Mouse (Mus musculus): ENCODE data around the gene AC124108.1.
"Not testable (repeated sequence)": the region's sequence is repeated elsewhere in the genome, so short reads cannot be mapped to it uniquely, and the experiment has no call there.

The AC124108.1 gene

DNA sequence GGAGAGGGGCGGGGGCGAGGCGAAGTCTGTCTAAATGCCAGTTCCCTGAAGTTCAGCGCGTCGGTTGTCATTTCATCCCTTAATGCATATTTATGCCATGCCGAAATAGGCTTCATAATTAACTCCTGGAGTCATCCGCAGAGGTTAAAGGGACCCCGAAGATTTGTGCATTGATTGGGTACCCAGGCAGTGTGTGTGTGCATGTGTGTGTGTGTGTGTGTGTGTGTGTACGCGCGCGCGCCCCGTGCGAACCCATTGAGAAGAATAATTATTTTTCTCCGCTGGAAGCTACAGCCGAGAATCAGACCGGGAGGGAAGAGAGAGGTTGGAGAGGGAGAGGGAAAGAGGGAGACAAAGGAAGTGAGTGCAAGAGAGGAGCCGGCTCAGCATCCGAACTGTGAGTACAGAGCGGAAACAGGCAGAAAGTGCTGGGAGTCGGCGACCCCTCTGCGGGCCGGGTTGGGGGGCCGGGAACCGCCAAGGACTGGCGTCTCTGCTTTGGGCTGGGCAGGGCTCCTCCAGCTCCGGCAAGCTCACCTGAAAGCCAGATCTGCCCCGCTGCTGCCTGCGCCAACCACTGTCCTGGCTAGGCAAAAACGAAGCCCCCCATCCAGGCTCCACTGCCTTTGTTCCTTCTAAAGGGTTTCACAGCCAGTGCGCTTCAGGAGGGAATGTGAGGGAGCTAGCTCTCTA is at the start of gene AC124108.1, which contains the start of gene Lemd1:
Gene AC124108.1, plus strand, starts transcription at position 365 of the 693 bp plus-strand sequence.
Gene Lemd1, plus strand, starts transcription at position 339 of the 693 bp plus-strand sequence.
- in situ Hi-C loops (cut with MseI, MboI) = no loop called here

GRCm38 (mm10) chr1:132141753-132142152 is 49.5 kb upstream of the AC124108.1 start:
- in situ Hi-C loops (cut with MseI, MboI) = no loop called here

- in situ Hi-C loops (cut with MseI, MboI) = no loop called here
Observed at GRCm38 (mm10) chr1:132143079-132143478, 48.2 kb upstream of the AC124108.1 start.

- in situ Hi-C loops (cut with MseI, MboI) = no loop called here
Observed at GRCm38 (mm10) chr1:132143730-132144129, 47.5 kb upstream of the AC124108.1 start.

DNA sequence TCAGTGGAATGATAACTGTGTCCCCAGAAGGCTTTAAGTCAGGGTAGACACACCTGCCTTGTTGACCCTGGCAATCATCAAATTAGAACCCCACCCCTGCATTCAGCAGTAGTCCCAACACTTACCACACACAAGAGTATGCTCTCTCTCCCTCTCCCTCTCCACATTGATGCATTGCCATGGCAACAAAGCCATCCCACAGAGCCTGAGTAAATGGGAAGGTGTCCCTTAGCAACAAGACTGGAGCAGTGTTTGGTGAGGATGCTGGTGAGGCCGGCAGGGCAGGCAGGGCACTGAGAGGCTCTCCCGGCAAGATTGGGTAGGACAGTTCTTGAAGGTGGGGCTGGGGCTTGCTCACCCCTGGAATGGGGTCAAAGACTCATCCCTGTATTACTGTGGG is 47.0 kb upstream of the AC124108.1 start:
- in situ Hi-C loops (cut with MseI, MboI) = no loop called here

DNA sequence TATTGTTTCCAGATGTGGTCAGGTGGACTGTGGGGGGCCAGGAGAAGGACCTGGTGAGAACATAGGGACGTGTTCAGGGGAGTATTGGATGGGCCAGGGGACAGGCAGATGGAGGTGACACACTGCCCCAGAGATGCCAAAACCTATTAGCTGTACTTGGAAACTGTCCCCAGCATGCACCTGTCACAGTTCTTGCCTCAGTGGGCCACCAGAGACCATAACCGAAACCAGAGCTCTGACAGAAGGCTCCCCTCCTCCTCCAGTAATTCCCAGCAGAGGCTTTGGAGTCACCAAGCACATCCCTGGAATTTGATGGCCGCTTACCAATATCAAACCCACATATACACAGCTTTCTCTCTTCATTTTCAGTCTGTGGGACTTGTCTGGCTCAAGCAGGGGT is 46.4 kb upstream of the AC124108.1 start:
- in situ Hi-C loops (cut with MseI, MboI) = no loop called here

DNA sequence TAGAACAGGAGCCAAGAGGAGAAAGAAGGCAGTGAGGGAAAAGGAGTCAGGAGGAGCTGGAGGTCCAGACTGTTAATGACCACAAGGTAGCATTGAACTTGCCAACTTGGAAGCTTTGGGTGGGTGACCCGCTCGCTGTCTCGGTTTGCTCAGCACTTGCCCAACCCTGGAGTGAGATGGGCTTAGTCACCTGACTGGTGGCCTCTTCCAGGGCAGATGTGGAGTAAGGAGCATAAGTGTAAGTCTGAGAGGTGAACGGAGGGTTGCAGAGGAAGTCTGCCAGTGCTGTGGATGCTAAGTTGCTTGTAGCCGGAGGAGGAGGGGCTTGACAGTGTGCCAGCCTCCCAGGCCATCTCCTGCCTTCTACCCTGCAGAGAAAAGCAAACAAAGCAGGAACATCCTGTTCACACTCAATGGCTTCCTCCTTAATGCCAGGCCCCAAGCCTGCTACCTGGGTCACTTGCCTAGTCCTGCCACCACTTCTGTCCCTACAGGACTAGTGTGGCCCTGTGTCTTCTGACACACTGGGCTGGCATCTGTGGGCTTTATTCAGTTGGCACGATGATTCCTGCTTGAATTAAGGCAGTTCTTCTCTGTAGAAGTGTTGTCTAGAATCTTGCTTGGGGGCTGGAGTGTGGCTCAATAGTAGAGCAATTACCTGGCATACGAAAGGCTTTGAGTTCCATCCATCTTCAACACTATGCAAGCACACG is 45.1 kb upstream of the AC124108.1 start:
- in situ Hi-C loops (cut with MseI, MboI) = no loop called here

DNA sequence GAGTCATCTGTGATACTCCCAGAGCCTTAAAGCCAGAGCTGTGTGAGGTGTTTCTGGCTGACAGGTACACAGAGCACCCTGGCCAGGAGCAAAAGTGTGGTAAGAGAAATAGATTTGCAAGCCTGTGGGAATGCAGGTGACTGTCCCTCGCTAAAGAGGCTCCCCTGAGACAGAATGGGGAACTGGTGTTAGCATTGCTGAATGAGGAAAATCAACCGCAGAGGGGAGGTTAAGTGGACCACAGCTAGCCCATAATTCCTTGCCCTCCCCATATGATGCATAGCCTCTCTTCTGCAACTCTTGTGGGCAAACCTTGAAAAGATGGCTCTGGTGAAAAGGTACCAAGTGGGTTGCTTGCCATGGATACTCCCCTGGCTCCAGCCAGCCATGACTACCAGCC is 41.8 kb upstream of the AC124108.1 start:
- in situ Hi-C loops (cut with MseI, MboI) = no loop called here

DNA sequence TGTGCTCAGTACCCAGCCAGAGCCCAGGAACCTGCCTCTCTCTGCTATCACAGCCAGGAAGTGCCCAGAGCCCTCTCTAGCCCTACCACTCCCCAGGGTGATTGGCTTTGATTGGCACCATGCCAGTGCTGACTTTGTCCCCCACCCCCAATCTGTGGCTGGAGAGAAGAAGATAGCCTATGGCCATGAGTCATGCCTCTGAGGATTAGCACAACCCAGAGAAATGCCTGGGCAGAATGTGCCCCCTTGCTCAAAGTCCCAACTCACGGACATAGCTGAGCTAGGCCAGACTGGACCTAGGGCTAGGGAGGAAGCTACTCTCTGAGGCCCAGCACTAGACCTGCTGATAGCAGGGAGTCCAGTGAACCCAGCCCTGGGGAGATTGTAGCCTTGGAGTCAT is 41.1 kb upstream of the AC124108.1 start:
- in situ Hi-C loops (cut with MseI, MboI) = no loop called here

- in situ Hi-C loops (cut with MseI, MboI) = no loop called here
Observed at GRCm38 (mm10) chr1:132150817-132151601, 40.2 kb upstream of the AC124108.1 start.

DNA sequence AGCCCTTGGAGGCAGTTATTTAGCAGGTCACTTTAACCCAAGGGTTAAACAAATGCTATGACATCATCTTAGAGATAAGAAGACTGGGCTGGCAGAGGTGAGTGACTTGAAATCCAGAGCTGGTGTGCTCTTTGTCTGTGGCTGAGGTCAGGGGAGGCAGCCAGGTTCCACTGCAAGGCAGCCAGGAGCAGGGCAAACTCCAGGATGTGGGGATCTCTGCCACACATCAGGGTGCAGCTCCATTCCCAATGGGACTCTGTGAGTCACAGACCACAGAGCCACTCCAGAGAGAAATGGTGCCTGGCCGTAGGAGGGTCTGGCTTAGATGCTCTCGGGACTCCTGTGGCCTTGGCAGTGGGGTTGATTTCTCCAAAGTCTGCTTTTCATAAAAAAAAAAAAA is 39.3 kb upstream of the AC124108.1 start:
- in situ Hi-C loops (cut with MseI, MboI) = no loop called here

GRCm38 (mm10) chr1:132153086-132153690 is 38.1 kb upstream of the AC124108.1 start:
- in situ Hi-C loops (cut with MseI, MboI) = no loop called here

DNA sequence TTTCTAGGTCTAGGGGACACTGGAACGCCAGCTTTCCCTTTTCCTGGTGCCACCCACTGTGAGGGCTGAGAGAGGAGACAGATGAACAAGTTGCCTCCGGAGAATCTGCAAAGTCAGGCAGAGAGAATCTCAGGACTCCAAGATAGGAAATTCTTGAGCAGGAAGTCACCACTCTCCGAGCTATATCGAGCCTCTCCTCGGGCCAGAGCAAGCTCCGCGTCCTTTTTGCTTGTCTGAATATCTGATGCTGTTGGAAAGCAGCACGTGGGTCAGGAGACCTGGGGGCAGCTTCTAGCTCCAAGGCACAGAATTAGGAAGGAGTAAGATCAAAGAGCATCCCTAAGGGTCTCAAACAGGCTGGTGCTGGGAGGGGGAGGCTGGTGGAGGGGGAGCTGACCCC is 37.6 kb upstream of the AC124108.1 start:
- in situ Hi-C loops (cut with MseI, MboI) = no loop called here

- in situ Hi-C loops (cut with MseI, MboI) = loop anchor here (5.0 kb wide), 1 partner anchor 33 kb away; no protein-coding TSS in a partner anchor
Observed at GRCm38 (mm10) chr1:132155737-132156136, 35.5 kb upstream of the AC124108.1 start.

- in situ Hi-C loops (cut with MseI, MboI) = loop anchor here (5.0 kb wide), 1 partner anchor 35 kb away; no protein-coding TSS in a partner anchor
Observed at GRCm38 (mm10) chr1:132157016-132157781, 34.1 kb upstream of the AC124108.1 start.

DNA sequence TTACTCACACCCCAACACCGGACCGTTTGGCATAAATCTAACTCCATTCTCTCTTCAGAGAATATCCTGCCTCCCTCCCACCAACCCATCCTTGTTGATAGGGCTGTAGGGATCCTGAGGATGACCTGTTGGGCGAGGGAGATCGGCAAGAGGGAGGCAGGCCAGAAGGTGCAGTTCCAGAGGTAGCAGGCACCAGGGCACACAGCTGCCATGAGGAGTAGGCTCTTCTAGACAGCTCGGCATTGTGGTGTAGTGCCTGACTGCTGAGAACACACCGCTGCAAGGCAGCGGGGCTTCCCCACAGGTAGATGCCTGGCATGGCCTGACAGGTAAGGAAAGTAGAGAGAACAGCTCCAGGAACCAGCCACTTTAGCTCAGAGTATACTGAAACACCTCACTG is 33.4 kb upstream of the AC124108.1 start:
- in situ Hi-C loops (cut with MseI, MboI) = loop anchor here (5.0 kb wide), 1 partner anchor 36 kb away; no protein-coding TSS in a partner anchor

DNA sequence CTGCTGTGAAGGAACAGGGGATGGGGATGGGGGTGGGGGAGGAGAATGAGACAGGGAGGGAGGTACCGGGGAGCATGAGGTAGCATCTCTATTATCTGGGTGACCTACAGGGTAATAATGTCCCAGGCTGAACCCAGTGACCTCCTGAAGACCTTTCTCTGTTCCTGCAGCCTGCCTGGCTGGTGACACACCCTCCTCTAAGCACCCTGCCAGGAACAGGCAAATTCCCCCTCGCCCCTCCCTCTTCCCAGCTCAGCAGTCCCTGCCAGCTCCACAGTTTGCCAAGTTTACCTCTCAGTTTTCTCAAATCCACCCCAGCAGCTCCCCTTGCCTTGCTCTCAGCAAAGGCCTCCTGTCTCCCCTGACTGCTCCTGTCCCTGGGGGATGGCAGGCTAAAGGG is 32.5 kb upstream of the AC124108.1 start:
- in situ Hi-C loops (cut with MseI, MboI) = loop anchor here (5.0 kb wide), 1 partner anchor 36 kb away; no protein-coding TSS in a partner anchor

- in situ Hi-C loops (cut with MseI, MboI) = loop anchor here (5.0 kb wide), 1 partner anchor 37 kb away; no protein-coding TSS in a partner anchor
Observed at GRCm38 (mm10) chr1:132159681-132160080, 31.6 kb upstream of the AC124108.1 start.

DNA sequence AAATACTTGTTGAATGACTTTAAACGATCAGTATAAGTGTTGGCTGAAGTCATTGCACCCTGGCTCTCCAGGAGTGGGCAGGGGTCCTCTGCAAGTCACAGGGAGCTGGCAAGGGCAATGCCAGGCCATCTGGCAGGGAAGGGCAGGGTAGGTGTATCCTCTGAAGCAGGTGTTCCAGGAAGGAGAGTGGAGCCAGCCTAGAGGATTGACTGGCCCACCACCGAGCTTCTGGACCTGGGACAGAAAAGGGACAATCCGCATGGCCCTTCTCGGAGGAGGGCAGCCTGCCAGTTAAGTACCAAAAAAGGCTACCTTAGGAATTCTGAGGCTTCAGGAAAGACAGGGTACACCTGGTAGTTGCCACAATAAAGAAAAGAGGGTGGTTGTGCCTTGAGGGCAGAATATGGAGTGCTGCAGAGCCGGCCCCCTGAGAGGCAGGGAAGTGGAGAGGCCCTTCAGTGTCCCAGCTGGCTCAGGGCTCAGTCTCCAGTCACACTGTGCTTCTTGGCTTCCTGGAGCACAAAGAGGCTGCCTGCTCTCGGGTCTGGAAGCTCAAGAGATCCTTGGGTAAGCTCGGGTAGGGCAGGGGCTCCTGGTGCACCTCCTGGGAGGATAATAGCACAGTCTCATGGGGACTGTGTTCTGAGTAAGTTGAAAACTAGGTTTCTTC is 29.9 kb upstream of the AC124108.1 start:
- in situ Hi-C loops (cut with MseI, MboI) = no loop called here

DNA sequence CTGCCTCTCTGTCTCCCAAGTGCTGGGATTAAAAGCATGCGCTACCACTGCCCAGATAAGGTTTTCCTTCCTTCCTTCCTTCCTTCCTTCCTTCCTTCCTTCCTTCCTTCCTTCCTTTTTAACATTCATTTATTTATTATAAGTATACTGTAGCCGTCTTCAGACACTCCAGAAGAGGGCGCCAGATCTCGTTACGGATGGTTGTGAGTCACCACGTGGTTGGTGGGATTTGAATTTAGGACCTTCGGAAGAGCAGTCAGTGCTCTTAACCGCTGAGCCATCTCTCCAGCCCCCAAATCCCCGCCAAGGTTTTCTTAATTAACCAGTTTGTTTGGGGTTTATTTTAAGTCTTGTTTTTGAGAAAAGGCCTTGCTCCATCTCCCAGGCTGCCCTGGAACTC is 28.6 kb upstream of the AC124108.1 start:
- in situ Hi-C loops (cut with MseI, MboI) = not testable (repeated sequence)
